Mouse (Mus musculus) adipose tissue, adult 10 weeks (tissue): ENCODE measurements around the gene Lrrtm4. TPM values are rescaled to one million over a fixed set of nuclear protein-coding genes. Genes with fewer than 3 reads are reported as not detected.

Experiments
- polyA plus RNA-seq: library from polyadenylated mRNA; stranded (reverse); fragments of 350-450 nt; fragmentation: Illumina TruSeq; extraction: RNeasy Lipid Tissue Mini Kit (QIAGEN cat#74804); gene quantifications from one replicate; pipeline ENCODE4 v1.2.3, GENCODE M21; 2014; ENCODE audit warnings: low read depth, low replicate concordance

Lrrtm4 gene
- not detected for polyA plus RNA-seq

DNA sequence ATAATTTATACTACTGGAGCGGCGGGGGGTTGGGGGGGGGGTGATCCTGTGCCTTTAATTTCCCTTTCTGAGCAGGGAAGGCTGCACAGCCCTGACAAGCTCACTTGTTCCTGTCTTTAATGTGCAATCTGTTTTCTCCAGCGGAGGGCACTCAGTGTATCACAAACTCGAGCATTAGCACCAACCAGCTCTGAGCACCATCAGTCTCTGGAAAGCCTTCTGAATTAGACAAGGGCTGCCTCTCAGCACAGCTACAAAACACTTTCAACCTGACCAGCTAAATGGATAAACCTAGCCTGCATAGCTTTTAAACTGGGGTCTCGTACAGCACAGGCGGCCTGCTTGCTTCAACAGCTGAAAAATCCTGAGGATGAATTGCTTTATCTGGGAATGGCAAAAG, at the start of gene Lrrtm4:
Lrrtm4 (plus strand) TSS at position 113 of the 400 bp plus-strand sequence.

Other genes with a start within 250 kb of the Lrrtm4 start
- gene Gm20594, start 201.0 kb upstream of the Lrrtm4 start, polyA plus RNA-seq: not detected